Mouse (Mus musculus) spleen, postnatal 10 days (tissue): ENCODE results near the gene Wdr60.

ENCODE experiments used
- DNase-seq, 2 experiments: peaks; one replicate each; pipeline ENCODE4 v3.0.0; 2021 to 2022; ENCODE audit warnings: low spot score in 2 of 2

The Wdr60 gene

DNA sequence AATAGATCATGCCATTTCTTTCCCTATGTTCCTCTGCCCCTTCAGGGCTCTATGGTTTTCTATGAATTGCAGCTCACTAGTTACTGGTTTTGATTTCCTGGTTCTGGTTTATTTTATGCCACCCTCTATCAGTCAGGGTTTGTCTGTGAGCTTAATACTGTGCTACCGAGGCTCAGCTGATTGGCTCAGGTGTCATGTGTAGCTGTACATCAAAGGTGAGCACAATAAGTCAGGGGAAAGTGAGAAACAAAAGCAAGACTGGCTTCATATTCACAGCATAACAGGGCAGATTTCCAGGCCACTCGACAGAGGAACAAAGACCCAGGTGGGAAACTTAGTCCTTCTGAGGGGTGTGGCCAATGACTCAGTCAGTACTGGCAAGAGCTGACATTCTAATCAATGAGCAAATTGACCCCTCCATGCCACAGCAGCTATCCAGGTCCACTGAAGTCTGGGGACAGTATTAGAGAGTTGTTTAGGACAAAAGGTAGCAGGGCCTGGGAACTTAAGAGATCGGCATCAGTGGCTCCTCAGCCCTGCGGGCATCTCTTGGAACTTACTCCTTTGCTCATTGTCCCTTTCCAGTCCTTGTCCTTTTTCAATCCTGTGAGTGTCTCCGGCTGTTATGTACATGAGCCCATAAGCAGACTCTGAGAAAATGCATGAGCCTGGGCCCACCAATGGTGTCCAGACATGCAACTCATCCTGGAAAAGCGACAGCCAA is 79.4 kb downstream of the Wdr60 start:
- DNase-seq: no peak

DNA sequence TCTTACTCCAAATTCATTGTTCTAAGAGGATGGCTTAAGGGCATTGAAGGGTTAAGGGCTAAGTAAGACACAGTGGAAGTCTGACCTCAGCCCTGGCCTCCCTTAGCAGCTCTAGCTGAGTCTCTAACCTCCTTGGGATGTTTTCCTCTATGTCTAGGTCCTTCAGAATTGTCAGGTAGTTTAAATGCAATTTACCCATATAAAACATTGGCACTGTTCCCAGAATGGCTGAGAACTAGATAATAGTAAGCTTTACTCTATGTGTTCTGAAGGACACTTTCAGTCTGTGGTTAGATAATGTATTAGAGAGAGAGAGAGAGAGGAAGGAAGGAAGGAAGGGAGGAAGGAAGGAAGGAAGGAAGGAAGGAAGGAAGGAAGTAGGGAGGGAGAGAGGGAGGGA is 80.4 kb downstream of the Wdr60 start:
- DNase-seq: no peak

GRCm38 (mm10) chr12:116181436-116182050 is 81.3 kb downstream of the Wdr60 start:
- DNase-seq: no peak

DNA sequence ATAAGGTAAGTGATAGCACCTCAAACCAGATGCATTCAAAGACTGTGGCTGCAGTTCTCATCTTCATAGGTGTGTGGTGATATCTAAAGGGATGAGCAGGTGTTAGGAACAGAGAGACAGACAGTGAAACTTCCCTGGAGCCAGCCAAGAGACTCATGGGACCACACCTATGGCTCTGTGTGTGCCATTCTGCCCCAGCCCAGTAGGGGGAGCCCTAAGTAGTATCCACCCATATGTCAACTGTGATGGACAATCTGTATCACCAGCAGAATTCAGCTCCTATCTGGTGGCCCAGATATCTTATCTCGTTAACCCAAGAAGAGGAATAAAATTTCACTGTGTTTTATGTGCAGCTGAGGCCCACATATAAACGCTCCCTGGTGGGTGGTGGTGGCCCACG is 85.9 kb downstream of the Wdr60 start:
- DNase-seq: peak; percentile 33 to 69

- no peak for DNase-seq
Observed at GRCm38 (mm10) chr12:116169666-116170065, 93.2 kb downstream of the Wdr60 start.

DNA sequence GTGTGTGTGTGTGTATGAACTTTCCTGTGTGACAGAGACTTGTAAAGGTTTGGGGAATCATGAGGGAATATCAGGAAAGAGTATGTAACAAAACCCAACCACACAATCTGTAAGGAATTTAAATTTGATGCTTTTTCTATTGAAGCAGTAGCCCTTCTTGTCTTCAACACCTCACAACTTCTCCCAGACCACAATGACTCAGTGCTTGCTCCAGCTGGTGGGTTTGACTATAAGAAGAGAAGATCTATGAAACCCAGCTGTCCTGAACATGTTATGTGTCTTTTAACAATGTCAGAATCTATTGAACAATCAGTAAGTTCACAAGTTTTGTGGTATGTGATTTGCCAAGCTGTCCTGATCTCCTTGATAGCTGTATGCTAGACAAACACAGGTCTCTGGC is 97.5 kb downstream of the Wdr60 start:
- DNase-seq: no peak

GRCm38 (mm10) chr12:116159695-116160094 is 103.1 kb downstream of the Wdr60 start:
- no peak for DNase-seq

DNA sequence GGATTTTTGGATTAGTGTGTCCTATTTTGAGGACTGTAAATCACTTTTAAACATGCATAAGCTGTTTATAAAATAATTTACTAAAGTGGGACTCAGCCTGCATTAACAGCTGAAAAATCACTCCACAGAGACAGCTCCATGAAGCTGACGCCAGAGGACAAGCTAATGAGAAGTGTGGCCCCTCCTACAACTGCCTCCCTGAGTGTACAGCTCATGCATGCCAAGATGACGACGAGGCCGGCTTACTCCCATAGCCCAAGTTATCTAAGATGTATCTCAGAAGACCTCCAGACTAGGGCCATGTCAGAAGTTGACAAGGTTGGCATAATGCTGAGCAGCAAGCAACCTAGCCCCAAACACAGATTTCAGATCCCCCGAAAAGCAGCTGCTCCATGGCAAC is 103.6 kb downstream of the Wdr60 start:
- DNase-seq: no peak

GRCm38 (mm10) chr12:116156792-116157532 is 105.9 kb downstream of the Wdr60 start:
- DNase-seq: no peak
